Mouse (Mus musculus): ENCODE results near the gene Gm20431. TPM values are rescaled to one million over a fixed set of nuclear protein-coding genes. Genes with fewer than 3 reads are reported as not detected.
A peak's percentile ranks its signal among the peaks of the same experiment; 100 is the strongest.

The Gm20431 gene
- polyA plus RNA-seq, 1 experiment from 2014 or later, result 12.3 TPM

- no peak for DNase-seq
- peaks cover 36% of the 10 kb centered on the region for H3K4me1 ChIP-seq (ENCODE audit: insufficient read depth)
- H3K4me2 ChIP-seq, result no peak overlapping the region
- TF ChIP-seq CTCF (IDR thresholded peaks at IDR 0.05; ENCODE audit: low read depth), result no peak
- WGBS, result 20% methylated on average over 8 of the region's 8 CpGs
- no peak for ATAC-seq (ENCODE audit: insufficient read depth)
- H3K27ac ChIP-seq (ENCODE audit: low read depth), result peak overlapping the region; percentile 95
- no peak overlapping the region for H3K9ac ChIP-seq
- H3K27me3 ChIP-seq (ENCODE audit: insufficient read depth, low read length), result no peaks in the 10 kb centered on the region
- no peak overlapping the region for H3K4me3 ChIP-seq (ENCODE audit: low read depth, low read length)
- H3K36me3 ChIP-seq (ENCODE audit: insufficient read depth), result no peaks in the 10 kb centered on the region
- no peaks in the 10 kb centered on the region for H3K9me3 ChIP-seq (ENCODE audit: low read depth, low read length)
Measured at GRCm38 (mm10) chr2:167562101-167562500, 99.2 kb downstream of the Gm20431 start.

DNA sequence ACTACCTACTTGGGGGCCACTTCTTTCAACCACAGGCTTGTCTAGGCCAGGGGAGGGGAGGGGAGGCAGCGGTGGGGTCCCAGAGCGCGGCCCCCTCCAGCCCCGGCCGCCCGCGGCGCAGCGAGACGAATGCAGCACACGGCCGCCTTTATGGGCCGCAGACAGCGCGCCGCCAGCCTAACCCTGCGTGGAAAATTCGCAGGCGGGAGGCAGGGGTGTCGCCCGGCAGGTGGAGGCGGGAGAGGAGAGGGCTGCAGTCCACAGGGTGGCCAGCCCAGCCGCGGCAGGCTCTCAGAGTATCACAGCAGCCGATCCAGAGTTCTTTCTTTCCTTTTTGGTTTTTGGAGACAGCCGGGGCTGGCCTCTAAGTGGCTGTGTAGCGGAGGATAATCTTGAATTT lies 101.9 kb downstream of the Gm20431 start:
- ATAC-seq (ENCODE audit: insufficient read depth) (no peak), DNase-seq (peak; percentile 30)
- Histone ChIP-seq H3K27me3 (ENCODE audit: insufficient read depth, low read length) (no peaks in the 10 kb centered on the region), H3K36me3 (ENCODE audit: insufficient read depth) (no peaks in the 10 kb centered on the region), H3K9ac (peak overlapping the region; percentile 52), H3K4me2 (peak overlapping the region; percentile 54), H3K9me3 (ENCODE audit: low read depth, low read length) (no peaks in the 10 kb centered on the region), H3K4me3 (ENCODE audit: low read depth, low read length) (peak overlapping the region; percentile 18), H3K27ac (ENCODE audit: low read depth) (peak overlapping the region; percentile 50; the same call in 1 of the 2 replicates), H3K4me1 (ENCODE audit: insufficient read depth) (peaks cover 27% of the 10 kb centered on the region)
- 13% methylated on average over 27 of the region's 27 CpGs for WGBS
- no peak for TF ChIP-seq CTCF (IDR thresholded peaks at IDR 0.05; ENCODE audit: low read depth)

Small RNA genes lying within 50 kb of the gene (microRNA-seq; reads per million reads assigned to microRNA genes)
- not detected for gene Gm22355 (ENCODE audit: borderline number of aligned reads)

Other genes starting within 250 kb of the Gm20431 start
- 22.5 and 23.6 TPM in 2 replicates for gene Slc9a8, start 239.8 kb downstream of the Gm20431 start, polyA plus RNA-seq (2014; fragmentation: Nextera tagmentation; extraction: Ambion mirVana)
- gene Rnf114, start 168.9 kb downstream of the Gm20431 start, polyA plus RNA-seq (2014; fragmentation: Nextera tagmentation; extraction: Ambion mirVana), result 94.7 and 98.7 TPM in 2 replicates
- 15.6 and 16.4 TPM in 2 replicates for gene Spata2, start 168.6 kb downstream of the Gm20431 start, polyA plus RNA-seq (2014; fragmentation: Nextera tagmentation; extraction: Ambion mirVana)
- gene Snai1, start 123.3 kb downstream of the Gm20431 start, polyA plus RNA-seq (2014; fragmentation: Nextera tagmentation; extraction: Ambion mirVana), result 152 and 162 TPM in 2 replicates
- 275 and 293 TPM in 2 replicates for gene Ube2v1, start 29.4 kb downstream of the Gm20431 start, polyA plus RNA-seq (2014; fragmentation: Nextera tagmentation; extraction: Ambion mirVana)
- gene Cebpb, start 27.4 kb upstream of the Gm20431 start, polyA plus RNA-seq (2014; fragmentation: Nextera tagmentation; extraction: Ambion mirVana), result 73.4 and 77.4 TPM in 2 replicates
- 41.6 and 43.3 TPM in 2 replicates for gene Tmem189, start 28.3 kb upstream of the Gm20431 start, polyA plus RNA-seq (2014; fragmentation: Nextera tagmentation; extraction: Ambion mirVana)

Data from lung, embryonic 14.5 days (tissue).